Mouse (Mus musculus) testis, adult 2 months (tissue): ENCODE measurements around the gene Hsf4. TPM values are rescaled to one million over a fixed set of nuclear protein-coding genes. Genes with fewer than 3 reads are reported as not detected.

Source experiments
- H3K27ac ChIP-seq: fragments of 200-500 bp; 2 replicates; pipeline ENCODE4 v1.5.1; 2012; ENCODE audit warnings: low read depth, low read length; ENCODE audit not compliant: control insufficient read depth, insufficient read depth
- H3K27me3 ChIP-seq: fragments of 200-500 bp; 2 replicates; pipeline ENCODE4 v1.6.1; 2012; ENCODE audit warnings: mild to moderate bottlenecking, low read length, moderate library complexity; ENCODE audit not compliant: control insufficient read depth, insufficient read depth
- H3K36me3 ChIP-seq: fragments of 200-500 bp; 2 replicates; pipeline ENCODE4 v1.6.1; 2012; ENCODE audit warnings: mild to moderate bottlenecking, low read length; ENCODE audit not compliant: control insufficient read depth, insufficient read depth
- H3K4me1 ChIP-seq: fragments of 200-500 bp; 2 replicates; pipeline ENCODE4 v1.6.1; 2012; ENCODE audit warnings: low read length; ENCODE audit not compliant: control insufficient read depth, insufficient read depth
- H3K4me3 ChIP-seq: fragments of 200-500 bp; 2 replicates; pipeline ENCODE4 v1.5.1; 2012; ENCODE audit warnings: low read depth, mild to moderate bottlenecking, low read length, moderate library complexity, mixed read lengths; ENCODE audit not compliant: control insufficient read depth
- CTCF ChIP-seq: fragments of 200-500 bp; IDR thresholded peaks from 2 replicates; pipeline ENCODE4 v1.5.1; 2012; ENCODE audit warnings: low read depth, mild to moderate bottlenecking, inconsistent platforms, low read length, moderate library complexity; ENCODE audit not compliant: control insufficient read depth, insufficient read depth, insufficient replicate concordance
- POLR2A ChIP-seq: fragments of 200-500 bp; IDR thresholded peaks from 2 replicates; pipeline ENCODE4 v1.6.1; 2012; ENCODE audit warnings: low read depth, mild to moderate bottlenecking, inconsistent platforms, low read length, moderate library complexity; ENCODE audit not compliant: control insufficient read depth
- polyA plus RNA-seq: library from polyadenylated mRNA; depleted of rRNA; stranded (reverse); fragments of >200 nt; gene quantifications from 2 replicates; pipeline ENCODE4 v1.2.3, GENCODE M21; 2012; rRNA removed

Gene Hsf4
- polyA plus RNA-seq, 1 experiment = 0.09 TPM

GRCm38 (mm10) chr8:105323183-105323582 is 53.6 kb downstream of the Hsf4 start:
- no peaks in the 10 kb centered on the region; the same call in none of the 2 replicates for H3K36me3 ChIP-seq
- H3K27me3 ChIP-seq = no peaks in the 10 kb centered on the region
- peaks cover 6% of the 10 kb centered on the region for H3K4me1 ChIP-seq
- H3K27ac ChIP-seq = no peak overlapping the region
- no peak overlapping the region for H3K4me3 ChIP-seq
- TF ChIP-seq POLR2A (no peak), CTCF (no peak)

Other genes starting within 250 kb of the Hsf4 start
- 0.58 and 0.93 TPM in 2 replicates for gene Ces3a, start 221.2 kb upstream of the Hsf4 start, polyA plus RNA-seq
- gene Ces3b, start 186.0 kb upstream of the Hsf4 start, polyA plus RNA-seq = 0.14 and 0.17 TPM in 2 replicates
- 0.19 TPM in 2 replicates for gene Ces4a, start 138.0 kb upstream of the Hsf4 start, polyA plus RNA-seq
- 7.0 and 7.7 TPM in 2 replicates for gene Cbfb, start 99.1 kb upstream of the Hsf4 start, polyA plus RNA-seq
- 6.4 and 7.8 TPM in 2 replicates for gene D230025D16Rik, start 44.7 kb upstream of the Hsf4 start, polyA plus RNA-seq
- gene B3gnt9, start 14.6 kb upstream of the Hsf4 start, polyA plus RNA-seq = 6.8 and 7.0 TPM in 2 replicates
- 2.4 TPM in 2 replicates for gene Tradd, start 5.2 kb upstream of the Hsf4 start, polyA plus RNA-seq
- gene Fbxl8, start 5.2 kb upstream of the Hsf4 start, polyA plus RNA-seq = 0.51 and 0.55 TPM in 2 replicates
- gene Nol3, start 6.3 kb downstream of the Hsf4 start, polyA plus RNA-seq = 0.09 and 0.11 TPM in 2 replicates
- 78.2 and 90.9 TPM in 2 replicates for gene 4931428F04Rik, start 20.1 kb downstream of the Hsf4 start, polyA plus RNA-seq
- 28.2 and 28.5 TPM in 2 replicates for gene Exoc3l, start 26.3 kb downstream of the Hsf4 start, polyA plus RNA-seq
- 64.1 and 67.7 TPM in 2 replicates for gene E2f4, start 27.9 kb downstream of the Hsf4 start, polyA plus RNA-seq
- 3.5 and 5.0 TPM in 2 replicates for gene Elmo3, start 35.8 kb downstream of the Hsf4 start, polyA plus RNA-seq
- gene Lrrc29, start 56.5 kb downstream of the Hsf4 start, polyA plus RNA-seq = 117 and 127 TPM in 2 replicates
- 31.4 and 32.4 TPM in 2 replicates for gene Tmem208, start 56.6 kb downstream of the Hsf4 start, polyA plus RNA-seq
- gene Fhod1, start 78.2 kb downstream of the Hsf4 start, polyA plus RNA-seq = 17.9 TPM in 2 replicates
- gene Slc9a5, start 79.0 kb downstream of the Hsf4 start, polyA plus RNA-seq = 33.5 and 35.4 TPM in 2 replicates
- gene Plekhg4, start 103.5 kb downstream of the Hsf4 start, polyA plus RNA-seq = 23.0 and 24.2 TPM in 2 replicates
- 174 and 187 TPM in 2 replicates for gene Kctd19, start 143.7 kb downstream of the Hsf4 start, polyA plus RNA-seq
- gene Lrrc36, start 143.8 kb downstream of the Hsf4 start, polyA plus RNA-seq = 75.6 and 79.0 TPM in 2 replicates
- 21.5 and 23.4 TPM in 2 replicates for gene Tppp3, start 201.7 kb downstream of the Hsf4 start, polyA plus RNA-seq
- 45.4 and 50.1 TPM in 2 replicates for gene Zdhhc1, start 227.1 kb downstream of the Hsf4 start, polyA plus RNA-seq
- 0.19 and 0.41 TPM in 2 replicates for gene Hsd11b2, start 249.0 kb downstream of the Hsf4 start, polyA plus RNA-seq